Mouse (Mus musculus): ENCODE measurements around the gene Abtb2.

DNA sequence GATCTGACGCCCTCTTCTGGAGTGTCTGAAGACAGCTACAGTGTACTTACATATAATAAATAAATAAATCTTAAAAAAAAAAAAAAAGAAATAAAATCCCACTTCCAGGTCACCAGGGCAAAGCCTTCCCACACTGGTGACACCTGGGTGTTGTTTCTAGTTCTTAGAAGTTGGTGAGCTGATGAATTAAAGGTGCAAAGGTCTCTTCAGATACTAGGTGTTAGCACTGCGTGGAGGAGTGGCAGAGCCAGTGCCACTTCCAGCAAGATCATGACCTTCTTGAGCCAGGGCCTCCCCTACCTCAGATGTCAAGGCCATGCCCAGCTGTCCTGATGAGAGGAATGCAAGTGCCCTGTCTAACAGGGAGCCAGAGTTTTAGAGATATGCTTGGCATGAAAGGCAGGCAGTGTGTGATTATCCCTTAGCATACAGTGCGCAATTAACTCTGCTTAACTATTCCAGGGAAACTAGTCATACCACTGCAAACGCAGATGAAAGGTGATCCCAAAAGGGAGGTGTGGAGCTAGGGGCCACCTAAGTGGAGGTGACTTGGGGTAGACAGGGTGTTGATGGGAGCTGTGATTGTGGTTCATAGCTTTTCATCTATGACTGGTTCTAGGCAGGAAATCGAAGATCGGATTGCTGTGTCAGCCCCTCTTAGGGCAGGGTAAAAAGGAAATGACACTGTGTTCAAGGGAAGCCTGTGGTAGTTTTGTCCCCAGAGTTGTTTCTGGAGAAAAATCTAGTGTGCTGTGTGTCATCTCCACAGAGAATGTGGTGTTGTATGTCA lies 66.2 kb downstream of the Abtb2 start:
- TF ChIP-seq CTCF (IDR thresholded peaks at IDR 0.05) (no peak), POLR2A (IDR thresholded peaks at IDR 0.05; ENCODE audit: insufficient read depth, low read depth, low read length) (no peak), EP300 (IDR thresholded peaks at IDR 0.05; ENCODE audit: insufficient read depth, low read depth, low read length) (no peak)
